Mouse (Mus musculus) erythroblast, embryonic 14.5 days (primary cell): ENCODE results near the gene Nr2f2. TPM values are rescaled to one million over a fixed set of nuclear protein-coding genes. Genes with fewer than 3 reads are reported as not detected.

Experiments used
- H3K27me3 ChIP-seq: 2 replicates; pipeline ENCODE4 v1.6.1; 2012; ENCODE audit warnings: inconsistent platforms; ENCODE audit not compliant: control insufficient read depth
- H3K36me3 ChIP-seq: 2 replicates; pipeline ENCODE4 v1.6.1; 2012; ENCODE audit warnings: mild to moderate bottlenecking, inconsistent platforms; ENCODE audit not compliant: control insufficient read depth
- H3K4me1 ChIP-seq: 2 replicates; pipeline ENCODE4 v1.6.1; 2012; ENCODE audit warnings: inconsistent platforms; ENCODE audit not compliant: control insufficient read depth
- H3K4me3 ChIP-seq: replicated peaks from 2 replicates; pipeline ENCODE3; 2012; ENCODE audit warnings: moderate library complexity, mild to moderate bottlenecking, inconsistent platforms
- H3K9me3 ChIP-seq: 2 replicates; pipeline ENCODE4 v1.6.1; 2012; ENCODE audit warnings: low read length, inconsistent platforms, mixed read lengths; ENCODE audit not compliant: control insufficient read depth
- GATA1 ChIP-seq: IDR thresholded peaks from 2 replicates; pipeline ENCODE4 v1.6.1; 2012; ENCODE audit warnings: low read length, inconsistent platforms, mixed read lengths
- TAL1 ChIP-seq: IDR thresholded peaks from 3 replicates; pipeline ENCODE4 v1.6.1; 2012; ENCODE audit warnings: low read length, inconsistent platforms, mixed read lengths
- polyA plus RNA-seq: library from polyadenylated mRNA; stranded (reverse); fragments of >175 nt; gene quantifications from 2 replicates; pipeline ENCODE4 v1.2.3, GENCODE M21; 2012

The Nr2f2 gene
- polyA plus RNA-seq, 1 experiment: not detected

DNA sequence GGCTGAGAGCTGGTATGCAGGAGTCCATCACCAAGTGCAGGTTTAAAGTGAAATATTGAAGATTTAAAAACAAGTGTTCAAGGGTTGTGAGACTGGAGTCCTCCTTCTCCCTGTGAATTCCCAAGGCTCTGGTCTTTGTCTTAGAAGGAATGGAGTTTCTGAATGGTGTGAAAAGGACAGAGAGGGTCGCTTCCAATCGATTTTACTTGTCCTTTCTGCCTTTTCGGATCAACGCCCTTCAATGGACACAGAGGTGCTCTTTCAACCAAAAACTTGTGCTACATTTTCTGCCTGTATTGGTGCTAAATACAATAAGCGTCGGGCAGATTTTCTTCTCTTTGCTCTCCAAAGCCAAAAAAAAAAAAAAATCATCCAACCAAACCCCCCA, 1.7 kb upstream of the Nr2f2 start:
- TF ChIP-seq TAL1 (no peak), GATA1 (no peak)
- Histone ChIP-seq H3K4me1 (no peaks in the 10 kb centered on the region), H3K36me3 (no peaks in the 10 kb centered on the region), H3K9me3 (no peaks in the 10 kb centered on the region), H3K4me3 (no peak overlapping the region), H3K27me3 (peaks cover 83% of the 10 kb centered on the region)

DNA sequence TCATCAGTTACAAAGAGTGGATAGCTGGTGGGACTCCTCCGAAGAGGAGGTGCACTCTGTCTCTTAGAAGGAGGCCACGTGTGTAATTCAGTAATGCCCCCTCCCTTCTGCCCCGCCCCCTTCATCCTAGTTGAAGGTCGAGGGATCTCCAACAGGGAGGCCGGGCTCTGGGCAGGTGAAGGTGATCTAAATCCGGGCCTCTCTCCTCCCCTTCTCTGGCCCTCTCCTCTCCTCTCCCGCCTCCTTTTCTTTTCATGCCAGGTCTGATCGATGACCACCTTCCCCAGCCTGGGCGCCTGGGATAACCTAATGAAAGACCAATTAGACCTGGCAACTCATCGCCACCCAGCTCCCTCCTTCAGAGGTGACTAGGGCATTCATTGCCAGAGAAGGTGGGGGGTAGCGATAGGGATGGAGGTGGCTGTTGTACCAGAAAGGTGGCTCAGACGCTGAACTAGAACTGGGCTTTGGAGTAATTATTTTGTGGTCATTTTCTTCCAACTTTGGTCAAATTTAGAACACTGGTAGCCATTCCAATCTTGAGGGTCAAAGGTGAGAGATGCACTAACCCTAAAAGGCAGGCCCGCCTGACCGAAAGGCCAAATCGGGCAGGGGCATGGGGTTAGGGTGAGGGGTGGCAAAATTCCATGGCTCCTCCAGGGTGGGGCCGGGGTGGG, 1.2 kb upstream of the Nr2f2 start:
- no peak overlapping the region for H3K4me3 ChIP-seq
- TF ChIP-seq TAL1: no peak
- no peak for TF ChIP-seq GATA1
- peaks cover 88% of the 10 kb centered on the region for H3K27me3 ChIP-seq
- no peaks in the 10 kb centered on the region for H3K36me3 ChIP-seq
- no peaks in the 10 kb centered on the region for H3K4me1 ChIP-seq
- H3K9me3 ChIP-seq: no peaks in the 10 kb centered on the region

DNA sequence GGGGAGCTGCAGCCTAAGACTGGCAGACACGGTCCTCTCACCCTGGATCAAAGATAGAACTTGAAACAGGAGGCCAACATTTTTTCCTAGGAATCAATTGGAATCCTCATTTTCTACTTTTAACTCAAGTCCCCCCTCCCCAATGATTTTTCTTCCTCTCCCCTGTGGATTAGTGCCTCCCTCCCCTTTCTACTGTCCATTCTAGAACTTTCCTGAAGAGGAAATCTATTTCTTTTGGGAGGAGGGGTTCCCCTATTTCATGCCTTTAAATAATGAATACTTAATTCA, 217 bp upstream of the Nr2f2 start:
- H3K4me3 ChIP-seq: no peak overlapping the region
- H3K36me3 ChIP-seq: no peaks in the 10 kb centered on the region
- H3K4me1 ChIP-seq: no peaks in the 10 kb centered on the region
- H3K27me3 ChIP-seq: peaks cover 95% of the 10 kb centered on the region
- H3K9me3 ChIP-seq: no peaks in the 10 kb centered on the region; the same call in 1 of the 2 replicates
- TF ChIP-seq GATA1 (no peak), TAL1 (no peak)

DNA sequence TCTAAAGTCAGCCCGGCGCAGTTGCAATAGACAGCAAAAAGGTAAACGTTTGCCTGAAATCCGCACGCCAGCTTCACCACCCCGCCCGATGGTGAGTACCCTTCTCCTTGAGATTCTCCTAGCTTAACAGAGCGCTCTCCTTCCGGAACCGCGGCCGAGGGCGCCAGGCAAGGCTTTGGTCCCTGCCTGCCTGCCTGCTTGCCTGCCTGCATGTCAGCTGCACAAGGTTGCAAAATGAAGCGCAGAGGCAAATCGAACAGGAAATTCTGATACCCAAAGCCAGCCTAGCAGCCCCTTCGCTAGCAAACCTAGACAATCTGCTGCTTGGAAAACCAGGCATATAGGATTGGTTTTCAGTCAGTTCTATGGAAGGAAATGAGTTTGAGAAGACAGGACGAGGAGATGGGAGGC, 1.1 kb downstream of the Nr2f2 start:
- no peak for TF ChIP-seq TAL1
- no peak for TF ChIP-seq GATA1
- Histone ChIP-seq H3K4me1 (no peaks in the 10 kb centered on the region), H3K36me3 (no peaks in the 10 kb centered on the region), H3K9me3 (no peaks in the 10 kb centered on the region; the same call in 1 of the 2 replicates), H3K27me3 (peaks cover 97% of the 10 kb centered on the region), H3K4me3 (peak overlapping the region; percentile 42)

DNA sequence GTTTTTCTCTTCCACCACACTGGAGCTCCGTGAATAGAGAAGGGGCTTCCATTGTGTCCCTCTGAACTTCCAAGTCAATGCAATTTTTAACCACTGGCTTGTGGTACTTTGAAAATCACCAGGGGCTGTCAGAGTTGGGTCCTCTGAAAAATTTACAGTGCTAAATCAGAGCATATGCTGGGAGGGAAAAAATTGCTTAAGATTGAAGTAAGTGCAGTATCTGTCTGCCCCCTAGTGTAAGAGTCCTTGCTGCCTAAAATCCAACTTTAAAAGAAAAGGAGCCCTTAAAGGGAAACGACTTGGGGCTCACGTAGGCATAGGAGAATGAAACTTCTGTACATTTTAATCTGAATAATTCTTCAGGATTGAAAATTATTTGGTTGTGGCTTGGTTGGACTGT, 1.7 kb downstream of the Nr2f2 start:
- no peak overlapping the region for H3K4me3 ChIP-seq
- no peaks in the 10 kb centered on the region for H3K36me3 ChIP-seq
- H3K9me3 ChIP-seq: no peaks in the 10 kb centered on the region; the same call in 1 of the 2 replicates
- H3K27me3 ChIP-seq: peaks cover 97% of the 10 kb centered on the region
- no peaks in the 10 kb centered on the region for H3K4me1 ChIP-seq
- TF ChIP-seq TAL1 (no peak), GATA1 (no peak)

DNA sequence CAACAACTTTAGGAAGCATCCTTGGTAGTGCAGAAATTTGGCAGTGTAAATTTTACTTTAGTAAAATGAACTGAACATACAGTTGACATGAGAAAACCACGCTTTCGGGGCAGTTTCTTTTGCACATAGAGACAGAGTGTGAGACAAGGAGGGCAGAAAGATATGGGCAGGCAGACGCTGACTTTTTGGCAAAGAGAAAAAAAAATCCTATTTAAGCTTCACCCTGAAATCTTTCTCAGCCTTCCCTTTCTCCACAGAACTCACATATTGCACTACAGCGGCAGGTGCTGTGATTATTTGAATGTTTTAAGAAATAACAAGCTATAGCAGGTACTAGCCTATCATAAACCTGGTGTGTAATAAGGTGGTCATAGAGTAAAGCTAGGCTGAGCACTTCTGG, 3.2 kb downstream of the Nr2f2 start:
- no peaks in the 10 kb centered on the region for H3K4me1 ChIP-seq
- H3K27me3 ChIP-seq: peaks cover 97% of the 10 kb centered on the region
- TF ChIP-seq GATA1 (no peak), TAL1 (no peak)
- H3K36me3 ChIP-seq: no peaks in the 10 kb centered on the region
- H3K4me3 ChIP-seq: no peak overlapping the region
- no peaks in the 10 kb centered on the region; the same call in 1 of the 2 replicates for H3K9me3 ChIP-seq

DNA sequence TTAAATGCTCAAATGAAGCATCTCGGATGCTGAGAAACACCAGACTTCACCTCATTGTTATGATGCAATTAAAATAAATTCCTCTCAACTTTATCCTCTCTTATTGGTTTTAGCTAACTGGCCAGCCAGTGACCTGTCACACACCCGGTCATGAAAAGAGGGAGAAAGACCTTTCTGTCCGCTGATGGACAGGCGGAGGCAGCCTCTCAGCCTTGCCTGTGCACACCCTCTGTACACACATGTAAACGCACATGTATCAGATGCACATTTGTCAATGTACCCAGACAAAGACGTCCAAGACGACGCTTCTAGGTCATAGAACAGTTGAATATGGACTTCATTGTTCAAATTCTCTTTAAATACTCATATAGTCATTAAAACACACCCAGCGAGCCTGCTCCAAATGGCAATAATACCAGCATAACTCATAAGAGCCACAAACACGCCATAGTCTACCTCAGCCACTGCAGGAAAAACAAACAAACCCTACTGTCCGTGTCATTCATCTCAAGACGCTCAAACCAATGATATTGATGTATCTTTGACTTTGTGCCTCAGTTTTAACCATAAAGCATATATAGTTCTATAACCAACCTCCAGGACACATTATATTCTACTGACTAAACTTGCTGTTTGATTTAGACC, 3.9 kb downstream of the Nr2f2 start:
- peaks cover 3% of the 10 kb centered on the region; the same call in 1 of the 2 replicates for H3K36me3 ChIP-seq
- no peaks in the 10 kb centered on the region; the same call in 1 of the 2 replicates for H3K9me3 ChIP-seq
- H3K4me3 ChIP-seq: no peak overlapping the region
- no peak for TF ChIP-seq GATA1
- peaks cover 97% of the 10 kb centered on the region for H3K27me3 ChIP-seq
- H3K4me1 ChIP-seq: no peaks in the 10 kb centered on the region

DNA sequence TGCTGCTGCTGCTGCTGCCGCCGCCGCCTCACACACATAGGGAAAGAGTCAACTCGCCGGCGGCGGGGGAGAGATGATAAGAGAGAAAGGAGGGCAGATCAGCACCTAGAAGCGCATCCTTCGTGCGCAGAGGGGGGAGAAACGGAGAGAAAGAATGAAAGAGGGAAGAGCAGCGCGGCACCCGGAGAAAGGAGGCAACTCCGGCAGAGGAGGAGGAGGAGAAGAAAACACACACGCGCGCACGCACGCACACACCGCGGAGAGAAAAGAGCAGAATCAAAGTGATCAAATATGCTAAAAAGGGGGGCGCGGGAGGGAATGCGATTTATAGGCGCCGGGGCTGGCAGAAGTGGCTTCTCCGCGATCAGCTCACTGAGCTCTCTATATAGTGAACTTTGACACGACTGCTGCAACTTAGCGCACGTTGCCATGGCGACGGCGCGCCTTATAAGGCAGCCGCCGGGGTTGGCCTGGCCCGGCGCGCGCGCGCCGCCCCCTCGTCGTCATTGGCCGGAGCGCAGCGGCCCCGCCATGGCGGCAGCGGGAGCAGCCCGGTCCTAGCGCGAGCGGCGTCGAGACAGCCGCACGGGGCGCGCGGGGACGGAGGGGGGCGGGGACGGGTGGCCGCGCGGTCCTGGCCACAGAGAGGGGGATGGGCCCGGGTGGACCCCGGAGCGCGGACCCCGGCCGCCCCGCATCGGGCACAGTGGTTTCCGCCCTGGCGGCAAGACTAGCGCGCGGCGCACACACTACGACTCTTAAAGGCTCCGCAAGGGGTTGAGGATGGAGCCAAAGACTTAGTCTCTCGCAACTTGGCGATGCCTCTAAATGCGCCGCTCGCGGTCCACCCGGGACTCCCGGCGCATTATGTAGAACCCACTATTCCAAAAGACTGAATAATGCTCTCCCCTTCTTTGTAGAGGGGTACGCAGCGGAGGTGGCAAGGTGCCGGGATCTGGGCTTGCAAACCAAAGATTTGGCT, 4.9 kb downstream of the Nr2f2 start:
- Histone ChIP-seq H3K27me3 (peaks cover 96% of the 10 kb centered on the region), H3K4me3 (peak overlapping the region; percentile 50), H3K9me3 (no peaks in the 10 kb centered on the region; the same call in 1 of the 2 replicates), H3K36me3 (peaks cover 3% of the 10 kb centered on the region; the same call in 1 of the 2 replicates), H3K4me1 (no peaks in the 10 kb centered on the region)
- TF ChIP-seq GATA1 (no peak), TAL1 (no peak)
